ENCODE assay signal across 8 mouse cellular contexts in genomic region chr1:149758092-149758782, GRCm38 (mm10).
DNase-seq lines count a peak whose midpoint lies in the region; ATAC-seq and TF ChIP-seq lines count a peak whose summit lies in the region.
"Had no signal": no experiment of that assay in that cellular context is flagged by ENCODE, and none has a peak within 500 bp of the region (broad histone marks: within the 10 kb centered on the region; RNA-seq: fewer than 3 reads in every experiment).

No protein-coding gene starts in this region.

- H3K4me1 ChIP-seq in liver, postnatal 0 days (ENCODE audit: insufficient read depth), result no peaks in the 10 kb centered on the region
- H3K4me1 ChIP-seq in liver, embryonic 12.5 days, result no peaks in the 10 kb centered on the region
- H3K4me1 ChIP-seq in embryonic facial prominence, embryonic 14.5 days (ENCODE audit: control insufficient read depth, insufficient read depth, low read length), result no peaks in the 10 kb centered on the region

- no peak overlapping the region for H3K4me3 ChIP-seq in liver, postnatal 0 days (ENCODE audit: low read depth, low read length)
- H3K4me3 ChIP-seq in liver, embryonic 12.5 days, result no peak overlapping the region
- H3K4me3 ChIP-seq in embryonic facial prominence, embryonic 14.5 days (ENCODE audit: low read depth, low read length), result no peak overlapping the region
- H3K4me3 ChIP-seq: heart, embryonic 13.5 days had no signal

- ATAC-seq in liver, postnatal 0 days, result no peak
- ATAC-seq in liver, embryonic 12.5 days, result no peak
- ATAC-seq in embryonic facial prominence, embryonic 14.5 days (ENCODE audit: low read depth), result no peak
- no peak for ATAC-seq in erythroid progenitor cell, adult 5-6 weeks (replicated peaks; ENCODE audit: low FRiP score, poor library complexity, severe bottlenecking)

- TF ChIP-seq EP300 in liver, postnatal 0 days (IDR thresholded peaks at IDR 0.05; ENCODE audit: low read depth), result no peak

- H3K9me3 ChIP-seq in liver, postnatal 0 days (ENCODE audit: low read length), result no peaks in the 10 kb centered on the region
- no peaks in the 10 kb centered on the region for H3K9me3 ChIP-seq in liver, embryonic 12.5 days (replicated peaks)
- H3K9me3 ChIP-seq in embryonic facial prominence, embryonic 14.5 days (ENCODE audit: control insufficient read depth, low read length), result no peaks in the 10 kb centered on the region
- H3K9me3 ChIP-seq: heart, embryonic 13.5 days had no signal

- peak; percentile 57 for TF ChIP-seq CTCF in liver, postnatal 0 days (IDR thresholded peaks at IDR 0.05; ENCODE audit: low read depth)

- H3K27ac ChIP-seq in liver, postnatal 0 days (ENCODE audit: low read depth), result no peak overlapping the region
- no peak overlapping the region for H3K27ac ChIP-seq in liver, embryonic 12.5 days
- H3K27ac ChIP-seq in embryonic facial prominence, embryonic 14.5 days (replicated peaks; ENCODE audit: low read depth, low read length), result no peak overlapping the region
- H3K27ac ChIP-seq: heart, embryonic 13.5 days had no signal

- no peak for DNase-seq in liver, postnatal 0 days
- peak; percentile 85 for DNase-seq in brain, adult 2 months (ENCODE audit: low read depth, low spot score)
- peak; percentile 80 for DNase-seq in embryonic facial prominence, embryonic 14.5 days (ENCODE audit: low spot score)
- peak; percentile 8 for DNase-seq in lung, postnatal 25 days (ENCODE audit: low spot score)
- DNase-seq in kidney, adult 18-20 months, result no peak

- 67% methylated on average over 1 of the region's 1 CpGs for WGBS in liver, postnatal 0 days (ENCODE audit: insufficient replicate concordance)
- 52% methylated on average over 1 of the region's 1 CpGs for WGBS in liver, embryonic 12.5 days (ENCODE audit: insufficient replicate concordance)
- WGBS in embryonic facial prominence, embryonic 14.5 days, result 65% methylated on average over 1 of the region's 1 CpGs

- no peaks in the 10 kb centered on the region for H3K36me3 ChIP-seq in liver, postnatal 0 days (replicated peaks; ENCODE audit: insufficient read depth, low read length)
- H3K36me3 ChIP-seq in liver, embryonic 12.5 days, result no peaks in the 10 kb centered on the region
- no peaks in the 10 kb centered on the region for H3K36me3 ChIP-seq in embryonic facial prominence, embryonic 14.5 days (ENCODE audit: control insufficient read depth, insufficient read depth, low read length)
- H3K36me3 ChIP-seq: heart, embryonic 13.5 days had no signal

- H3K4me2 ChIP-seq in liver, postnatal 0 days (ENCODE audit: low read depth, low read length), result no peak overlapping the region
- H3K4me2 ChIP-seq in liver, embryonic 12.5 days, result no peak overlapping the region
- H3K4me2 ChIP-seq in embryonic facial prominence, embryonic 14.5 days (ENCODE audit: low read depth, low read length), result no peak overlapping the region
- H3K4me2 ChIP-seq: heart, embryonic 13.5 days had no signal

- H3K9ac ChIP-seq in liver, postnatal 0 days (replicated peaks), result no peak overlapping the region
- no peak overlapping the region for H3K9ac ChIP-seq in liver, embryonic 12.5 days
- H3K9ac ChIP-seq in embryonic facial prominence, embryonic 14.5 days (ENCODE audit: low read depth, low read length), result no peak overlapping the region
- H3K9ac ChIP-seq: heart, embryonic 13.5 days had no signal

- no peaks in the 10 kb centered on the region for H3K27me3 ChIP-seq in liver, postnatal 0 days (ENCODE audit: insufficient read depth, low read length)
- no peaks in the 10 kb centered on the region for H3K27me3 ChIP-seq in liver, embryonic 12.5 days (replicated peaks)
- H3K27me3 ChIP-seq in embryonic facial prominence, embryonic 14.5 days (replicated peaks; ENCODE audit: control insufficient read depth, insufficient read depth, low read length), result no peaks in the 10 kb centered on the region
- H3K27me3 ChIP-seq: heart, embryonic 13.5 days had no signal

Comparison
In these comparisons a context has a peak if more than half of its experiments do, and no peak if none do; other contexts are left out.
1. DNase-seq: peak in brain, adult 2 months (single experiment), embryonic facial prominence, embryonic 14.5 days (single experiment) and lung, postnatal 25 days (single experiment); none in liver, postnatal 0 days (single experiment) and kidney, adult 18-20 months (single experiment).